Mouse (Mus musculus) liver, adult 10 weeks (tissue): ENCODE measurements around the gene Ptprq. TPM values are rescaled to one million over a fixed set of nuclear protein-coding genes. Genes with fewer than 3 reads are reported as not detected.

Source experiments
- polyA plus RNA-seq: library from polyadenylated mRNA; stranded (reverse); fragments of 350-450 nt; fragmentation: Illumina TruSeq; extraction: RNeasy Lipid Tissue Mini Kit (QIAGEN cat#74804); gene quantifications from one replicate; pipeline ENCODE4 v1.2.3, GENCODE M21; 2014; ENCODE audit warnings: low read depth, low replicate concordance

Ptprq gene
- polyA plus RNA-seq = not detected

GRCm38 (mm10) chr10:107719806-107720205 is at the start of gene Ptprq:
Gene Ptprq, minus strand, starts transcription at chr10:107720051.

GRCm38 (mm10) chr10:107494568-107494967 is 225.3 kb downstream of the Ptprq start, which contains the start of gene Myf6:
Gene Myf6, minus strand, starts transcription at chr10:107494737.

GRCm38 (mm10) chr10:107485870-107486269 is 234.0 kb downstream of the Ptprq start, which contains the start of gene Myf5:
Gene Myf5, minus strand, starts transcription at chr10:107486134.

Other genes starting within 250 kb of the Ptprq start
- not detected for gene Myf5, start 233.9 kb downstream of the Ptprq start, polyA plus RNA-seq
- gene Myf6, start 225.3 kb downstream of the Ptprq start, polyA plus RNA-seq = not detected
- gene Otogl, start 192.1 kb upstream of the Ptprq start, polyA plus RNA-seq = not detected